In genomic region chr3:53065267-53066094, GRCm38 (mm10) we compare ENCODE assay signal across 18 mouse cellular contexts. TPM values are rescaled to one million over a fixed set of nuclear protein-coding genes. Genes with fewer than 3 reads are reported as not detected.
A peak's percentile ranks its signal among the peaks of the same experiment; 100 is the strongest.
DNase-seq lines count a peak whose midpoint lies in the region; ATAC-seq and TF ChIP-seq lines count a peak whose summit lies in the region.
"Had no signal": no experiment of that assay in that cellular context is flagged by ENCODE, and none has a peak within 500 bp of the region (broad histone marks: within the 10 kb centered on the region; RNA-seq: fewer than 3 reads in every experiment).

No protein-coding gene starts in this region.

- TF ChIP-seq CTCF in liver, adult 2 months (IDR thresholded peaks at IDR 0.05; ENCODE audit: low read depth, low read length): no peak

- no peak overlapping the region for H3K9ac ChIP-seq in liver, adult 2 months (ENCODE audit: low read depth, low read length)
- no peak overlapping the region for H3K9ac ChIP-seq in liver, embryonic 11.5 days (ENCODE audit: low read depth, low read length)
- H3K9ac ChIP-seq in embryonic facial prominence, embryonic 14.5 days (ENCODE audit: low read depth, low read length): no peak overlapping the region
- H3K9ac ChIP-seq in neural tube, embryonic 13.5 days: no peak overlapping the region
- H3K9ac ChIP-seq: forebrain, postnatal 0 days; hindbrain, embryonic 14.5 days had no signal

- 0 out of 2 replicates have a peak overlapping the region, but pooled peaks have one; percentile 39 for H3K27ac ChIP-seq in liver, adult 2 months (replicated peaks; ENCODE audit: insufficient read depth, low read depth, low read length)
- H3K27ac ChIP-seq in liver, embryonic 11.5 days (ENCODE audit: low read depth, low read length): no peak overlapping the region
- peak overlapping the region; percentile 49 for H3K27ac ChIP-seq in embryonic facial prominence, embryonic 14.5 days (replicated peaks; ENCODE audit: low read depth, low read length)
- H3K27ac ChIP-seq in neural tube, embryonic 13.5 days (replicated peaks): peak overlapping the region; percentile 62; the same call in 1 of the 2 replicates
- H3K27ac ChIP-seq: hindbrain, embryonic 14.5 days had no signal

- no peaks in the 10 kb centered on the region for H3K79me2 ChIP-seq in liver, adult 2 months (ENCODE audit: control insufficient read depth, insufficient read depth, low read length)

- H3K4me2 ChIP-seq in liver, embryonic 11.5 days: no peak overlapping the region
- H3K4me2 ChIP-seq in embryonic facial prominence, embryonic 14.5 days (ENCODE audit: low read depth, low read length): peak overlapping the region; percentile 2; the same call in 1 of the 2 replicates
- H3K4me2 ChIP-seq in neural tube, embryonic 13.5 days: no peak overlapping the region
- H3K4me2 ChIP-seq: hindbrain, embryonic 14.5 days; midbrain, embryonic 11.5 days had no signal

- no peak overlapping the region for H3K4me3 ChIP-seq in liver, adult 2 months (ENCODE audit: insufficient read depth, low read depth, low read length)
- H3K4me3 ChIP-seq in liver, embryonic 11.5 days (ENCODE audit: low read depth, low read length): no peak overlapping the region
- no peak overlapping the region for H3K4me3 ChIP-seq in embryonic facial prominence, embryonic 14.5 days (ENCODE audit: low read depth, low read length)
- H3K4me3 ChIP-seq in neural tube, embryonic 13.5 days: no peak overlapping the region

- no peak for DNase-seq in frontal cortex, postnatal 36 days (ENCODE audit: low spot score in 2 of 2)
- DNase-seq in liver, adult 2 months (ENCODE audit: extremely low read depth, low read depth, low spot score): peak; percentile 19
- DNase-seq in liver, embryonic 11.5 days (ENCODE audit: low spot score): no peak
- DNase-seq in embryonic facial prominence, embryonic 14.5 days (ENCODE audit: low spot score): peak; percentile 48
- DNase-seq in right cerebral cortex, postnatal 10 days (ENCODE audit: low spot score in 2 of 2): no peak
- DNase-seq in kidney, adult 9 months: no peak
- DNase-seq: adrenal gland, postnatal 14 days; forebrain, postnatal 0 days; kidney, adult 18-20 months; kidney, postnatal 36 days; layer of hippocampus, postnatal 36 days; liver; lung, postnatal 10 days had no signal

- WGBS in liver, adult 2 months: 78% methylated on average over 13 of the region's 13 CpGs
- 86% methylated on average over 13 of the region's 13 CpGs for WGBS in liver, embryonic 11.5 days
- WGBS in embryonic facial prominence, embryonic 14.5 days: 59% methylated on average over 13 of the region's 13 CpGs
- 55% methylated on average over 13 of the region's 13 CpGs for WGBS in neural tube, embryonic 13.5 days

- TF ChIP-seq POLR2A in liver, adult 2 months (IDR thresholded peaks at IDR 0.05; ENCODE audit: extremely low read depth, insufficient read depth, low read length): no peak

- no peaks in the 10 kb centered on the region for H3K9me3 ChIP-seq in liver, embryonic 11.5 days (ENCODE audit: control insufficient read depth, low read length)
- no peaks in the 10 kb centered on the region for H3K9me3 ChIP-seq in embryonic facial prominence, embryonic 14.5 days (ENCODE audit: control insufficient read depth, low read length)
- H3K9me3 ChIP-seq in neural tube, embryonic 13.5 days: no peaks in the 10 kb centered on the region

- no peaks in the 10 kb centered on the region for H3K27me3 ChIP-seq in liver, adult 2 months (ENCODE audit: control insufficient read depth, insufficient read depth, low read length)
- no peaks in the 10 kb centered on the region for H3K27me3 ChIP-seq in liver, embryonic 11.5 days (replicated peaks; ENCODE audit: control insufficient read depth, insufficient read depth, low read length)
- no peaks in the 10 kb centered on the region for H3K27me3 ChIP-seq in embryonic facial prominence, embryonic 14.5 days (replicated peaks; ENCODE audit: control insufficient read depth, insufficient read depth, low read length)
- no peaks in the 10 kb centered on the region for H3K27me3 ChIP-seq in neural tube, embryonic 13.5 days

- ATAC-seq in frontal cortex, adult (ENCODE audit: low TSS enrichment): peak; percentile 40
- no peak for ATAC-seq in liver, embryonic 11.5 days (replicated peaks; ENCODE audit: low FRiP score)
- no peak for ATAC-seq in embryonic facial prominence, embryonic 14.5 days (ENCODE audit: low read depth)
- ATAC-seq in neural tube, embryonic 13.5 days (ENCODE audit: low read depth): peak; percentile 71
- ATAC-seq: forebrain, postnatal 0 days had no signal

- no peaks in the 10 kb centered on the region for H3K4me1 ChIP-seq in liver, adult 2 months (ENCODE audit: control insufficient read depth, insufficient read depth, low read length)
- H3K4me1 ChIP-seq in liver, embryonic 11.5 days (replicated peaks; ENCODE audit: control insufficient read depth, insufficient read depth, low read length): no peaks in the 10 kb centered on the region
- H3K4me1 ChIP-seq in embryonic facial prominence, embryonic 14.5 days (ENCODE audit: control insufficient read depth, insufficient read depth, low read length): peaks cover 22% of the 10 kb centered on the region
- H3K4me1 ChIP-seq in neural tube, embryonic 13.5 days (replicated peaks): peaks cover 39% of the 10 kb centered on the region

- H3K36me3 ChIP-seq in liver, adult 2 months (ENCODE audit: control insufficient read depth, insufficient read depth, low read length): no peaks in the 10 kb centered on the region
- no peaks in the 10 kb centered on the region for H3K36me3 ChIP-seq in liver, embryonic 11.5 days (ENCODE audit: control insufficient read depth, insufficient read depth, low read length)
- H3K36me3 ChIP-seq in embryonic facial prominence, embryonic 14.5 days (ENCODE audit: control insufficient read depth, insufficient read depth, low read length): no peaks in the 10 kb centered on the region
- no peaks in the 10 kb centered on the region for H3K36me3 ChIP-seq in neural tube, embryonic 13.5 days

RNA-seq across cellular contexts. Expression of gene Lhfp, which starts 24.2 kb away (rescaled TPM):
- 10.6 and 14.3 TPM in 2 replicates for total RNA-seq in liver, adult 2 months (2014; rRNA removed)
- polyA plus RNA-seq in liver, adult 2 months (2012; rRNA removed): 14.2 and 15.3 TPM in 2 replicates
- polyA plus RNA-seq in liver, embryonic 11.5 days (2014; fragmentation: Nextera tagmentation; extraction: Ambion mirVana): 12.9 and 13.1 TPM in 2 replicates
- polyA plus RNA-seq in embryonic facial prominence, embryonic 14.5 days (2014; fragmentation: Nextera tagmentation; extraction: Ambion mirVana): 73.9 and 74.8 TPM in 2 replicates
- polyA plus RNA-seq in neural tube, embryonic 13.5 days (2015; fragmentation: Nextera tagmentation; extraction: Ambion mirVana): 58.2 and 62.5 TPM in 2 replicates
- total RNA-seq: granulocyte monocyte progenitor cell, adult 5-6 weeks had no signal

RNA-seq across cellular contexts. Expression of gene Cog6, which starts 48.4 kb away (rescaled TPM):
- 19.1 and 20.0 TPM in 2 replicates for total RNA-seq in liver, adult 2 months (2014; rRNA removed)
- polyA plus RNA-seq in liver, adult 2 months (2012; rRNA removed): 10.8 and 12.0 TPM in 2 replicates
- polyA plus RNA-seq in liver, embryonic 11.5 days (2014; fragmentation: Nextera tagmentation; extraction: Ambion mirVana): 28.7 and 34.3 TPM in 2 replicates
- polyA plus RNA-seq in embryonic facial prominence, embryonic 14.5 days (2014; fragmentation: Nextera tagmentation; extraction: Ambion mirVana): 52.8 and 58.6 TPM in 2 replicates
- 52.0 and 53.7 TPM in 2 replicates for polyA plus RNA-seq in neural tube, embryonic 13.5 days (2015; fragmentation: Nextera tagmentation; extraction: Ambion mirVana)

Comparison
In these comparisons a context has a peak if more than half of its experiments do, and no peak if none do; other contexts are left out.
1. DNase-seq: peak in liver, adult 2 months (single experiment) and embryonic facial prominence, embryonic 14.5 days (single experiment); none in frontal cortex, postnatal 36 days (0 of 2), liver, embryonic 11.5 days (single experiment), right cerebral cortex, postnatal 10 days (0 of 2) and kidney, adult 9 months (single experiment).
2. ATAC-seq: peak in frontal cortex, adult (single experiment) and neural tube, embryonic 13.5 days (single experiment); none in liver, embryonic 11.5 days (single experiment) and embryonic facial prominence, embryonic 14.5 days (single experiment).